Mouse (Mus musculus) CH12.LX (cell line): ENCODE results near the gene Stat6. TPM values are rescaled to one million over a fixed set of nuclear protein-coding genes. Genes with fewer than 3 reads are reported as not detected.

Source experiments
- DNase-seq: peaks from one replicate; pipeline ENCODE4 v3.0.0-alpha.2; 2013; ENCODE audit errors: extremely low read depth
- H3K27ac ChIP-seq: 2 replicates; pipeline ENCODE4 v1.5.1; 2012; ENCODE audit warnings: low read depth, mild to moderate bottlenecking, control low read depth, moderate library complexity; ENCODE audit not compliant: insufficient read depth
- H3K27me3 ChIP-seq: replicated peaks from 2 replicates; pipeline ENCODE3; 2012; ENCODE audit warnings: inconsistent platforms
- H3K36me3 ChIP-seq, 2 experiments: replicated peaks in 1 of 2; 2 replicates each; pipeline versions ENCODE3 to v1.6.1; 2012; ENCODE audit warnings: inconsistent platforms in 1 of 2, low read length in 1 of 2, mild to moderate bottlenecking in 1 of 2, mixed read lengths in 1 of 2, moderate library complexity in 1 of 2; ENCODE audit not compliant: control insufficient read depth in 1 of 2, insufficient read depth in 1 of 2
- H3K4me1 ChIP-seq, 2 experiments: 2 replicates each; pipeline ENCODE4 v1.6.1; 2012; ENCODE audit warnings: inconsistent platforms in 1 of 2, moderate library complexity in 1 of 2; ENCODE audit not compliant: insufficient read depth in 2 of 2, control insufficient read depth in 1 of 2
- H3K4me2 ChIP-seq: 2 replicates; pipeline ENCODE4 v1.6.1; 2012; ENCODE audit warnings: low read depth, mild to moderate bottlenecking, control low read depth; ENCODE audit not compliant: poor library complexity, insufficient read depth, severe bottlenecking
- H3K4me3 ChIP-seq, 3 experiments: fragments of 150-350 bp in 1 of 3; sonication (generic) in 1 of 3; replicated peaks in 1 of 3; 2 replicates each; pipeline versions ENCODE3 to v1.5.1; 2011 to 2012; ENCODE audit warnings: low read depth in 2 of 3, low read length in 2 of 3, mild to moderate bottlenecking in 2 of 3, moderate library complexity in 2 of 3, control low read depth in 1 of 3, improper control_type of control experiment in 1 of 3, inconsistent platforms in 1 of 3, mixed read lengths in 1 of 3; ENCODE audit not compliant: poor library complexity in 1 of 3
- H3K79me2 ChIP-seq: replicated peaks from 2 replicates; pipeline ENCODE4 v1.6.1; 2012; ENCODE audit warnings: mild to moderate bottlenecking, moderate library complexity; ENCODE audit not compliant: control insufficient read depth, poor library complexity, insufficient read depth, severe bottlenecking; ENCODE audit errors: extremely low read depth
- H3K9ac ChIP-seq: 2 replicates; pipeline ENCODE4 v1.6.1; 2012; ENCODE audit warnings: low read depth, mild to moderate bottlenecking, control low read depth, moderate library complexity; ENCODE audit not compliant: insufficient read depth
- H3K9me3 ChIP-seq: replicated peaks from 2 replicates; pipeline ENCODE3; 2012; ENCODE audit warnings: low read length, inconsistent platforms, mixed read lengths
- CHD1 ChIP-seq: IDR thresholded peaks from 2 replicates; pipeline ENCODE4 v1.6.1; 2012; ENCODE audit warnings: low read depth, low read length, improper control_type of control experiment, inconsistent platforms
- CHD2 ChIP-seq: IDR thresholded peaks from 2 replicates; pipeline ENCODE4 v1.6.1; 2011; ENCODE audit warnings: low read length, improper control_type of control experiment
- ETS1 ChIP-seq: conservative IDR thresholded peaks from 2 replicates; pipeline ENCODE4 v1.6.1; 2012; ENCODE audit warnings: low read depth, mild to moderate bottlenecking, inconsistent platforms, low read length, improper control_type of control experiment, moderate library complexity
- KAT2A ChIP-seq: IDR thresholded peaks from 2 replicates; pipeline ENCODE4 v1.6.1; 2012; ENCODE audit warnings: low read length, improper control_type of control experiment, inconsistent platforms; ENCODE audit not compliant: insufficient replicate concordance
- NELFE ChIP-seq: IDR thresholded peaks from 2 replicates; pipeline ENCODE4 v1.6.1; 2011; ENCODE audit warnings: low read depth, low read length, improper control_type of control experiment
- PAX5 ChIP-seq: IDR thresholded peaks from 2 replicates; pipeline ENCODE4 v1.6.1; 2012; ENCODE audit warnings: low read length, inconsistent platforms, mixed read lengths
- POLR2A ChIP-seq: IDR thresholded peaks from 2 replicates; pipeline ENCODE4 v1.6.1; 2011; ENCODE audit warnings: low read depth, mild to moderate bottlenecking, improper control_type of control experiment, low read length
- POLR2AphosphoS2 ChIP-seq: IDR thresholded peaks from 2 replicates; pipeline ENCODE4 v1.6.1; 2011; ENCODE audit warnings: low read depth, low read length, improper control_type of control experiment
- SIN3A ChIP-seq: IDR thresholded peaks from 2 replicates; pipeline ENCODE4 v1.6.1; 2012; ENCODE audit warnings: low read length, improper control_type of control experiment, inconsistent platforms
- TBP ChIP-seq: conservative IDR thresholded peaks from 2 replicates; pipeline ENCODE4 v1.6.1; 2011; ENCODE audit warnings: low read depth, low read length, improper control_type of control experiment
- ZKSCAN1 ChIP-seq: IDR thresholded peaks from 2 replicates; pipeline ENCODE4 v1.6.1; 2012; ENCODE audit warnings: low read depth, inconsistent platforms, low read length, improper control_type of control experiment, borderline replicate concordance
- ZMIZ1 ChIP-seq: IDR thresholded peaks from 2 replicates; pipeline ENCODE4 v1.6.1; 2012; ENCODE audit warnings: low read depth, mild to moderate bottlenecking, inconsistent platforms, low read length, improper control_type of control experiment
- ZNF384 ChIP-seq: IDR thresholded peaks from 2 replicates; pipeline ENCODE4 v1.6.1; 2012; ENCODE audit warnings: low read depth, low read length, improper control_type of control experiment, inconsistent platforms
- dilution Hi-C: fragments of 300-500 bp; cut with MboI; formaldehyde crosslinking; loops from 2 replicates; pipeline ENCODE4 v1.14.3; 2020; ENCODE audit warnings: low sequenced_read_pairs; ENCODE audit not compliant: extremely low pct_unique_long_range_greater_than_20kb, extremely low pct_ligation_motif_present
- in situ Hi-C: fragments of 300-500 bp; cut with MboI; formaldehyde crosslinking; loops from 3 replicates; pipeline ENCODE4 v1.14.3; 2019; ENCODE audit warnings: low sequenced_read_pairs, low pct_ligation_motif_present, low pct_unique_long_range_greater_than_20kb, mixed read lengths
- polyA plus RNA-seq: library from polyadenylated mRNA; unstranded; fragments of >175 nt; gene quantifications from 2 replicates; pipeline ENCODE4 v1.2.1, GENCODE M21; 2012; ENCODE audit warnings: low read depth; ENCODE audit not compliant: insufficient read length
- total RNA-seq, 2 experiments: library from RNA; depleted of rRNA; stranded (reverse); fragments of 300-350 nt in 1 of 2; fragments of >200 nt in 1 of 2; gene quantifications; 2 replicates each; pipeline ENCODE4 v1.2.3; 2012 to 2014

The Stat6 gene
- total and polyA plus RNA-seq, 3 experiments = 71.5 to 76.6 (median 72.1) TPM

DNA sequence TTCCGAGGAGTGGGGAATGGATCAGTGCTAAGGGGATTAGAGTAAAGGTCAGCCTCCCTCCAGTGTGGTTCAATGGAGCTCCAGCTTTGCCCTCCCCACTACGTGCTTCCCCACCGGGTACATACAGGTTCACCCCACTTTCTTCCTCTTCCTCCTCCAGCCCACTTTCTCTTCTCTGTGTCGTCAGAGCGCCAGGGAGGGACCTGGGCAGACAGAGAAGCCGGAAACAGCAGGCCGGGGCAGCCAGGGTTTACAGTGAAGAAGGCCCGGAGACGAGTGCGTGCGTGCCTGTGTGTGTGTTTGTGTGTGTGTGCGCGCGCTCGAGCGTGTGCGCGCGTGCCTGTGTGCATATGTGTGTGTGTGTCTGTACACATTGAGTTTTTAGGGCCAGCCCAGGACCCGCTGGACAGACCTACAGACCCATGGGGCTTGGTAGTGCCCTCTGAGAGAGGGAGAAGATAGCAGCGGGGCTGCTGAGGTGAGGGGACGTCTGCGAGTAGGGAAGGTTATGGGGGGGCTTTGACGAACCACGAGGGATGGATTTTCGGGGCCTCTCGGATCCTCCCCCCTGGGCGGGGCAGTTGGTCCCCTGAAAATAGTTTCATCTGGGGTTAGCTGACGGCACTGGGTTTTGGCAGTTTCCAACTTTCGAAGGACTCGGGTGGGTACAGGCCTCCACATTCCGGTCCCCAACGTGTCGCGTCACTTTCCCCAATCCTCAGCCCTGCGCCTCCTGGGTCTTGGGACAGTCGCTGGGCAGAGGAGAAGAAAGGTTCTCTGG is at the start of gene Stat6 (continued):
- TF ChIP-seq KAT2A = 0 out of 2 replicates have a peak, but pooled peaks have one; percentile 39

DNA sequence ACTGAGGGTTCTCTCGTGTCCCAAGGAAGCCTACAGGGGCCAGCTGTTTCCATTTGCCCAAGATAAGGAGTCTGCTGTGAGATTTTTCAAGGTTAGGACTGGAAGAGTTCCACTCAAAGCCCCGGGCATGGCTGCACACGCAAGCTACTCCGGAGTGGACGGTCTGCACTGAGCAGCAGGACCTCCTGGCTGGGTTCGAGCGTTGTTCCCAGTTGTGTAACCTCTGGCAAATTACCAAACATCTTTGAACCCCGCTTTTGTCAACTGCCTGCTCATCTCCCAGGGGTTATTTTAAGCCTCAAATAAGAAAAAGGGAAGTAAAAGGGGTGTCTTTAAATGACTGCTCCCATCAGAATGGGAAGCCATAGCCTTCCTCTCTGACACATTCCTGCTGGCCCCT is 48.4 kb upstream of the Stat6 start:
- dilution Hi-C loops (no loop called here), in situ Hi-C loops (no loop called here)
- no peak for TF ChIP-seq ZNF384
- no peak for TF ChIP-seq SIN3A
- TF ChIP-seq, all 38 proteins: peak for 0
- Histone ChIP-seq H3K9me3 (no peaks in the 10 kb centered on the region), H3K9ac (no peak overlapping the region), H3K27ac (no peak overlapping the region), H3K4me1 (peaks cover 71 to 94% of the 10 kb centered on the region in 2 experiments), H3K4me2 (no peak overlapping the region), H3K4me3 (no peak overlapping the region), H3K27me3 (no peaks in the 10 kb centered on the region), H3K36me3 (peaks cover 34 to 48% of the 10 kb centered on the region in 2 experiments), H3K79me2 (no peaks in the 10 kb centered on the region)
- DNase-seq = no peak

DNA sequence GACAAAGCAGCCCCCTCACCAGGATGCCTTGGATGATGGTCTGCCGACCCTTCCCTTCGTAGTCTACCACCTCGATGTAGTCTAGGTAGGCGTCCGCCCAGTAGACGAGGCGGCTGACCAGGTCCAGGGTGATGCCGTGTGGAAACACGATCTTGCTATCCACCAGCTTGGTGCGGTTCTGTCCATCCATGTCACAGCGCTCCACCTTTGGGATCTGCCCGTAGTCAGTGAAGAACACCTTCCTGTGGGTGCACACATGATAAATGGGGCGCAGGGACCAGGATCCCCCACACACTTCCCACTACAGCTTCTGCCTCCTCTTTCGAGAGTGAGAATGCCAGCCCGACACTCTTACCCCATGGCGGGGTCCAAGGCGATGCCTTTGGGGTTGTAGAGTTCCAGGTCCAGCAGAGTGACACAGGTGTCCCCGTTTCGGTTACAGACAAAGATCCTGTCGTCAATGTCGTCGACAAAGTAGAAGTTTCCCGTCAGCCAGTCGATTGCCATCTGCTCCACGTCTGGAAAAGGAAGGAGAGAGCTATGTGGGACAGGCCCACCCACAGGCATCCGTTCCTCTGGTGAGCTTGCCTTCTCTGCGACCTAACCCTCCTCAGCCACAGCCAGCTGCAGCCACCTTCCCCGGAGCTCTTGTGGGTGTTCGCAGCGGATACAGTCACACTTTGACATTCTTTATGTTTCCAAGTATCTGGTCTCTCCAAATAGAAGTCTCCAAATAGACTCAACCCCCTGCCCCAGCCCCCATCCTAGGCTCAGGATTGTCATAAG is 47.7 kb upstream of the Stat6 start:
- no peak for DNase-seq
- peaks cover 69 to 99% of the 10 kb centered on the region in 2 experiments for H3K4me1 ChIP-seq
- no peak overlapping the region for H3K9ac ChIP-seq
- dilution Hi-C loops (no loop called here), in situ Hi-C loops (no loop called here)
- H3K9me3 ChIP-seq = no peaks in the 10 kb centered on the region
- H3K4me2 ChIP-seq = no peak overlapping the region
- TF ChIP-seq ETS1 (no peak), ZMIZ1 (no peak), POLR2A (no peak), PAX5 (no peak), CHD2 (no peak), CHD1 (no peak), SIN3A (no peak), POLR2AphosphoS2 (no peak), NELFE (no peak), ZKSCAN1 (no peak), TBP (no peak)
- H3K4me3 ChIP-seq = peak overlapping the region in 1 of 3 experiments; percentile 8
- H3K27me3 ChIP-seq = no peaks in the 10 kb centered on the region
- H3K27ac ChIP-seq = no peak overlapping the region
- H3K36me3 ChIP-seq = peaks cover 26 to 41% of the 10 kb centered on the region in 2 experiments
- H3K79me2 ChIP-seq = no peaks in the 10 kb centered on the region
